Mouse (Mus musculus): ENCODE results near the gene Gm20604. TPM values are rescaled to one million over a fixed set of nuclear protein-coding genes. Genes with fewer than 3 reads are reported as not detected.

Gm20604 gene
- polyA plus RNA-seq, 1 experiment, result 0.86 TPM

DNA sequence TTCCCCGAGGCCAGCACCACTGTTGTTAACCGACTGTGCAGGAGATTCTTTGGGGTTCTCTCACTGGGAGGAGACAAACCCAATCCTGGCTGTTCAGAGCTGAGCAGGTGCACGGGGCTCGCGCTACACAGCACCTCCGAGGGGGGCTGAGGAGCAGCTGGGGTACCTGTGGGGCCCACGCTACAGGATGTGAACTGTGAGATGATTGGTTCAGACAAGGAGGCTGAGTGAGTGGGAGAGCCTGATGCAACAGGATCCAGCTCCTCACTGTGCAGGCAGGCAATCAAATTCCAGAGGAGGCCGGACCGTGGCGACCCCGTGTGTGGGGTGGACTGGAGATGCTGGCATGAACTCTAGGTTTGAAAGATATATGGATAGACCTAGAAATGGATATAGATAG lies 36.0 kb downstream of the Gm20604 start:
- no peak for TF ChIP-seq CTCF (IDR thresholded peaks at IDR 0.05; ENCODE audit: extremely low read depth, insufficient read depth, insufficient read length, insufficient replicate concordance)
- no peak for TF ChIP-seq POLR2A (IDR thresholded peaks at IDR 0.05; ENCODE audit: low read depth, low read length)
- Histone ChIP-seq H3K27me3 (ENCODE audit: control insufficient read depth, insufficient read depth, low read length) (no peaks in the 10 kb centered on the region), H3K4me3 (ENCODE audit: extremely low read depth, insufficient read depth, insufficient read length) (no peak overlapping the region), H3K36me3 (ENCODE audit: control insufficient read depth, insufficient read depth, low read length) (no peaks in the 10 kb centered on the region), H3K4me1 (ENCODE audit: control insufficient read depth, insufficient read depth, insufficient read length) (no peaks in the 10 kb centered on the region), H3K27ac (ENCODE audit: insufficient read depth, low read length) (no peak overlapping the region)
- 81% methylated on average over 11 of the region's 11 CpGs for WGBS
- no peak for DNase-seq (ENCODE audit: low read depth in 1 of 2, low spot score in 2 of 2)

DNA sequence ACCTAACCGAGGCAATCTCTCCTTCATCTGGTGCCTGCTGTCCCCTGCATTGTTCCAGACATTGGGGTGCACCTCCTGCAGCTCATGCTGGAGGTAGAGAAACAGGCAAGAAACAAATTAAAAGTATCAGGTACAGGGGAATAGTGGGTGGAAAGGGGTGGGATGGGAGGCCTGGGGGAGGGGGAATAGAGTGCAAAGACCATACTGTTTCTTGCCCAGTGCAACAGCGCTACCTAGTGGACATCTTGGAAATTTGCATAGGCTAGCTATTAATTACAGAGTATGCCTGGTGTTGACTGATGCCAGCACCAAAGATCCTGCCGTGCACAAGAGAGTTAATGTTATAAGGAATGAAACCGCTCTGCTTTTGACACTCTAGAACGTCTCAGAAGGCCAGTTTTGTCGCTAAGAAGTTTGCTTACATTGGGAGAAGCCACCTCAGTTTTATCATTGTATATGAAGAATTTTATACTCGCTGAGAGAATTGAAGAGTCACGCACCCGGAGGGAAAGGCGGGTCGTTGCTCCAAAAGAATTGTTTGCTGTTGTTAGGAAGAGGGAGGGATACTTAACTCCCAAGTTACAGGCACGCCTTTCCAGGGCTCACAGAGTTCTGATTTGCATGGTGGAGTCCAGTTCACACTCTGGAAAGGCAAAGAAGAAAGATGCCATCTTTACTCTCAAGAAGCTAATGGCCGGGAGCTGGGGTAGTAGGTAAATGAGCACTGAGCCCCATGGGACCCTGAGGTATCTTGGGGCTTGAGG lies 38.7 kb downstream of the Gm20604 start:
- peak in 1 of 2 experiments; percentile 25 for DNase-seq (ENCODE audit: low read depth in 1 of 2, low spot score in 2 of 2)
- TF ChIP-seq POLR2A (IDR thresholded peaks at IDR 0.05; ENCODE audit: low read depth, low read length), result no peak
- TF ChIP-seq CTCF (IDR thresholded peaks at IDR 0.05; ENCODE audit: extremely low read depth, insufficient read depth, insufficient read length, insufficient replicate concordance), result peak; percentile 49; the same call in 1 of the 2 replicates

DNA sequence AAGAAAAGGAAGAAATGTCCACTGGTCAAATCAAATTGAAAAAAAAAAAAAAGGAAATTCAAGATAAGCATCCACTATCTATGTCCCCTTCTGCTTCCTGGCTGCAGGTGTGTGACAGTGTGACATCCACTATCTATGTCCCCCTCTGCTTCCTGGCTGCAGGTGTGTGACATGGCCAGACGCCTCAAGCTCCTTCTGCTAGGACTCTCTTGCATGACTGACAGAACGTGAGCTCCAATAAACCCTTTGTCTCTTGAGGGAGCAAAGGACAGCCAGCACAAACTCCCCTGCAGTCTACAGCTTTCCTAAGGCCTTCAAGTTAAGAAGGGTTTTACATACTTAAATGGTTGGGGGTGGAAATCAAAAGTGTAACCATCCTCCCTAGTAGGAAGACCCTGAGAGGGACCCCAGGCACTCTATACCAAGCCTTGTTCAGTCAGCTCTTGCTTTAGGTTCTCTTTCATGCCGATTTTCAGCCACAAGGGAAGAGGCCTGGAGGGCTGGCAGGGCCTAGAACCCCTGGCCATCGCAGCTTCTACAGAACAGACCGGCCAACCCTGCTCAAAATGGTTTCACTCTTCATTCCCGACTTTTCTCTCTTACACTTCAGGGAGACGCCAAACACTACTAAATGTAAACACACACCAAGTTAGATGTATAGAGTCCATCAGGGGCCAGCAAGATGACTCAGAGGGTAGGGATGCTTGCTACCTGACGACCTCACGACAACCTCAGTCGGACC lies 43.6 kb downstream of the Gm20604 start:
- H3K27me3 ChIP-seq (ENCODE audit: control insufficient read depth, insufficient read depth, low read length), result no peaks in the 10 kb centered on the region
- H3K27ac ChIP-seq (ENCODE audit: insufficient read depth, low read length), result no peak overlapping the region
- no peak for TF ChIP-seq POLR2A (IDR thresholded peaks at IDR 0.05; ENCODE audit: low read depth, low read length)
- TF ChIP-seq CTCF (IDR thresholded peaks at IDR 0.05; ENCODE audit: extremely low read depth, insufficient read depth, insufficient read length, insufficient replicate concordance), result no peak
- WGBS, result 90% methylated on average over 10 of the region's 10 CpGs
- no peak for DNase-seq (ENCODE audit: low read depth in 1 of 2, low spot score in 2 of 2)
- no peaks in the 10 kb centered on the region for H3K36me3 ChIP-seq (ENCODE audit: control insufficient read depth, insufficient read depth, low read length)
- peaks cover 5% of the 10 kb centered on the region; the same call in 1 of the 2 replicates for H3K4me1 ChIP-seq (ENCODE audit: control insufficient read depth, insufficient read depth, insufficient read length)
- H3K4me3 ChIP-seq (ENCODE audit: extremely low read depth, insufficient read depth, insufficient read length), result no peak overlapping the region

More for the DNA sequence above, 38.7 kb downstream of the Gm20604 start:
- H3K27ac ChIP-seq (ENCODE audit: insufficient read depth, low read length), result no peak overlapping the region
- no peaks in the 10 kb centered on the region; the same call in 1 of the 2 replicates for H3K4me1 ChIP-seq (ENCODE audit: control insufficient read depth, insufficient read depth, insufficient read length)
- no peaks in the 10 kb centered on the region for H3K36me3 ChIP-seq (ENCODE audit: control insufficient read depth, insufficient read depth, low read length)
- 50% methylated on average over 13 of the region's 13 CpGs for WGBS
- no peak overlapping the region for H3K4me3 ChIP-seq (ENCODE audit: extremely low read depth, insufficient read depth, insufficient read length)
- H3K27me3 ChIP-seq (ENCODE audit: control insufficient read depth, insufficient read depth, low read length), result no peaks in the 10 kb centered on the region

DNA sequence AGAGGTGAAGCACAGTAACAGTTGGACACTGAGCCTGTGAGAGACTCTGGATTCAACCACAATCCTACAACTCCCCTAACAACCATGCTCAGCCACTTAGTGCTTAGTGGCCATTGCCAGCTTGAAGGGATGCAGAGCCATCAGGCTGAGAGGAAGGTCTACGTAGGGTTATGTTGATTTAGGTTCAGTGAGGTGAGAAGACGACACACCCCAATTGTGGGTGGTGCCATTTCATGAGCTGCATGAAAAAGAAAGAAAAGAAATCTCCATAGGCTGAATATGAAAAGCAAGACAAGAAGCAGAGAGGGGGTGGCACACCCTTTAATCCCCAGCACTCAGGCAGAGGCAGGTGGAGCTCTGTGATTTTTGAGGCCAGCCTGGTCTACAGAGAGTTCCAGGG lies 44.4 kb downstream of the Gm20604 start:
- DNase-seq (ENCODE audit: low read depth in 1 of 2, low spot score in 2 of 2), result peak in 1 of 2 experiments; percentile 29
- no peak for TF ChIP-seq POLR2A (IDR thresholded peaks at IDR 0.05; ENCODE audit: low read depth, low read length)
- Histone ChIP-seq H3K4me1 (ENCODE audit: control insufficient read depth, insufficient read depth, insufficient read length) (peaks cover 5% of the 10 kb centered on the region; the same call in 1 of the 2 replicates), H3K27ac (ENCODE audit: insufficient read depth, low read length) (no peak overlapping the region), H3K36me3 (ENCODE audit: control insufficient read depth, insufficient read depth, low read length) (no peaks in the 10 kb centered on the region), H3K27me3 (ENCODE audit: control insufficient read depth, insufficient read depth, low read length) (no peaks in the 10 kb centered on the region), H3K4me3 (ENCODE audit: extremely low read depth, insufficient read depth, insufficient read length) (no peak overlapping the region)
- 45% methylated on average over 2 of the region's 2 CpGs for WGBS

DNA sequence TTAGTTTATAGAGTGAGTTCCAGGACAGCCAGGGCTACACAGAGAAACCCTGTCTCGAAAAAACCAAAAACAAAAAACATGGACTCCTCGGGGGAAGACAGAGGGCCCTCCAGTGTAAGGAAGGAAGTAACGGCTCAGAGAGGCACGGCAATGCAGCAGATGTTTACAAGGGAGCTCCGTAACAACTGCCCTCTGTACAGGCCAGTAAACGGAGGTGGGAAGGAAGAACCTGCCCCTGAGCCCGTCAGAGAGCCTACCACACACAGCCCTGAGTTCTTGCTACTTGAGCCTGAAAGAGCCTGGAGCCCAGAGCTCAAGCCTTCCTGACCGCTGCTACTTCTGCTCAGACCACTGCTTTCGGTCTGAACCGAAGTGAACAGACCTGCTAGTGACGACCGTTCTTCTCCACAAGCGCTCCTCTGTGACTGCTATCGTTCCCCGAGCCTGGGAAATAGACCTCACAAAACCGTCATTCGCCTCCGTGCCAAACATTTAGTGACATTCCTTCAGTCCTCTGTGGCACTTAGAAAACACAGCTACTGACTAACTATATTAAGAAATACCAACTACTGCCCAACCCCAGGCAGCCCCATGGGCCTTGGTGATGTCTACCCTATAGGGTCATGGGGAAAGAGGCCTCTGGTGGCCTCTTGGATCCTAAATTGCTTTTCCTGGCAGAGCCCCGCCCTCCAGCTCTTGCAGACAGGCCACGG lies 45.2 kb downstream of the Gm20604 start:
- 34% methylated on average over 20 of the region's 20 CpGs for WGBS
- Histone ChIP-seq H3K36me3 (ENCODE audit: control insufficient read depth, insufficient read depth, low read length) (no peaks in the 10 kb centered on the region), H3K4me3 (ENCODE audit: extremely low read depth, insufficient read depth, insufficient read length) (no peak overlapping the region; the same call in 1 of the 2 replicates), H3K4me1 (ENCODE audit: control insufficient read depth, insufficient read depth, insufficient read length) (peaks cover 5% of the 10 kb centered on the region; the same call in 1 of the 2 replicates), H3K27me3 (ENCODE audit: control insufficient read depth, insufficient read depth, low read length) (no peaks in the 10 kb centered on the region), H3K27ac (ENCODE audit: insufficient read depth, low read length) (peak overlapping the region; percentile 71)
- TF ChIP-seq POLR2A (IDR thresholded peaks at IDR 0.05; ENCODE audit: low read depth, low read length) (no peak), CTCF (IDR thresholded peaks at IDR 0.05; ENCODE audit: extremely low read depth, insufficient read depth, insufficient read length, insufficient replicate concordance) (no peak)
- no peak for DNase-seq (ENCODE audit: low read depth in 1 of 2, low spot score in 2 of 2)

DNA sequence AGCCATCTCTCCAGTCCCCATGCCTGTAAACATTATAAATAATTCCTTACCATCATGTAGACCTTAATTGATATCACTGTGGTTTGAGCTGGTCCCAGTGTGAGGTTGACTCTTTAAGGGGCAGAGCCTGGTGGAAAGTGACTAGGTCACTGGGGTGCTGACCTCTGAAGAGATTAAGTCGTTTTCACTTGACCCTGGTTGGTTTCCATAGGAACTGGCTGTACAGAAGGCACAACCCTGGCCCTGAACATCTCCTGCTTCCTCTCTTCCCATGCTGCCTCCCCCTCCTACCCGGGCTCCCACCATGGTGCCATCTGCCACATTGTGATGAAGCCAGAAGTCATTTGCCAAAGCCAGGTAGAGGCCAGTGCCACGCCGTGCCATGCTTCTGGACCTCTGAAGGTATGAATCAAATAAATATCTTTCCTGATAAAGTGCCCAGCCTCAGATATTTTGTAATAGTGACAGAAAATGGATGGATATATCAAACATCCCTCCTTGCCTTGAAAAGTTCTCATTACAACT lies 47.6 kb downstream of the Gm20604 start:
- H3K27ac ChIP-seq (ENCODE audit: insufficient read depth, low read length), result no peak overlapping the region
- no peak overlapping the region for H3K4me3 ChIP-seq (ENCODE audit: extremely low read depth, insufficient read depth, insufficient read length)
- H3K4me1 ChIP-seq (ENCODE audit: control insufficient read depth, insufficient read depth, insufficient read length), result peaks cover 6% of the 10 kb centered on the region; the same call in 1 of the 2 replicates
- H3K27me3 ChIP-seq (ENCODE audit: control insufficient read depth, insufficient read depth, low read length), result no peaks in the 10 kb centered on the region
- H3K36me3 ChIP-seq (ENCODE audit: control insufficient read depth, insufficient read depth, low read length), result no peaks in the 10 kb centered on the region
- DNase-seq (ENCODE audit: low read depth in 1 of 2, low spot score in 2 of 2), result no peak
- 75% methylated on average over 4 of the region's 4 CpGs for WGBS
- no peak for TF ChIP-seq CTCF (IDR thresholded peaks at IDR 0.05; ENCODE audit: extremely low read depth, insufficient read depth, insufficient read length, insufficient replicate concordance)
- TF ChIP-seq POLR2A (IDR thresholded peaks at IDR 0.05; ENCODE audit: low read depth, low read length), result no peak

Data from spleen, adult 2 months (tissue).